Mouse (Mus musculus): ENCODE results near the gene Cst6. TPM values are rescaled to one million over a fixed set of nuclear protein-coding genes. Genes with fewer than 3 reads are reported as not detected.

The Cst6 gene
- total RNA-seq, 2 experiments from 2014 or later = 1.8 to 1.9 TPM

Other genes with a start within 250 kb of the Cst6 start
- gene Rab1b, start 242.5 kb downstream of the Cst6 start, total RNA-seq (2021) = 100 to 1,000 TPM; 119 to 127 TPM
- gene Klc2, start 231.0 kb downstream of the Cst6 start, total RNA-seq (2021) = 10 to 100 TPM; 27.2 to 28.7 TPM
- gene Pacs1, start 76.5 kb downstream of the Cst6 start, total RNA-seq (2021) = 10 to 100 TPM; 10.3 to 11.1 TPM
- 10 to 100 TPM; 81.9 to 88.6 TPM for gene Sf3b2, start 54.1 kb downstream of the Cst6 start, total RNA-seq (2021)
- under 1 TPM; 0.28 to 0.47 TPM for gene Gal3st3, start 51.2 kb downstream of the Cst6 start, total RNA-seq (2021)
- not detected for gene Catsper1, start 13.8 kb downstream of the Cst6 start, total RNA-seq (2021)
- 10 to 100 TPM; 14.0 to 15.6 TPM for gene Eif1ad, start 17.2 kb upstream of the Cst6 start, total RNA-seq (2021)
- gene Banf1, start 17.6 kb upstream of the Cst6 start, total RNA-seq (2021) = 100 to 1,000 TPM; 128 to 150 TPM
- 10 to 100 TPM; 39.8 to 45.4 TPM for gene Sart1, start 39.1 kb upstream of the Cst6 start, total RNA-seq (2021)
- gene Tsga10ip, start 53.0 kb upstream of the Cst6 start, total RNA-seq (2021) = under 1 TPM in 1 of 2 experiments, not detected in 1; 0.23 TPM
- 100 to 1,000 TPM; 513 to 561 TPM for gene Drap1, start 75.4 kb upstream of the Cst6 start, total RNA-seq (2021)
- gene AI837181, start 75.6 kb upstream of the Cst6 start, total RNA-seq (2021) = 10 to 100 TPM; 47.8 to 50.5 TPM
- gene Fosl1, start 98.0 kb upstream of the Cst6 start, total RNA-seq (2021) = not detected
- 1 to 10 TPM; 8.2 to 9.1 TPM for gene Ccdc85b, start 108.3 kb upstream of the Cst6 start, total RNA-seq (2021)
- gene Fibp, start 111.0 kb upstream of the Cst6 start, total RNA-seq (2021) = 10 to 100 TPM; 53.2 to 54.6 TPM
- under 1 TPM in 1 of 2 experiments, not detected in 1; 0.50 TPM for gene Ctsw, start 118.9 kb upstream of the Cst6 start, total RNA-seq (2021)
- gene Efemp2, start 124.4 kb upstream of the Cst6 start, total RNA-seq (2021) = 10 to 100 TPM; 29.9 to 42.9 TPM
- 10 to 100 TPM; 24.7 to 29.9 TPM for gene Mus81, start 138.8 kb upstream of the Cst6 start, total RNA-seq (2021)
- 100 to 1,000 TPM; 305 to 378 TPM for gene Cfl1, start 140.9 kb upstream of the Cst6 start, total RNA-seq (2021)
- gene 1700020D05Rik, start 154.2 kb upstream of the Cst6 start, total RNA-seq (2021) = 1 to 10 TPM in 1 of 2 experiments, under 1 TPM in 1; 0.47 to 1.4 TPM
- 1 to 10 TPM; 5.1 to 7.2 TPM for gene Snx32, start 161.0 kb upstream of the Cst6 start, total RNA-seq (2021)
- gene Ovol1, start 211.1 kb upstream of the Cst6 start, total RNA-seq (2021) = not detected
- 1 to 10 TPM; 1.6 to 2.7 TPM for gene Ap5b1, start 218.5 kb upstream of the Cst6 start, total RNA-seq (2021)